Mouse (Mus musculus) ovary, postnatal 36 days (tissue): Measurements from ENCODE around the gene Metrnl.
A peak's percentile ranks its signal among the peaks of the same experiment; 100 is the strongest.
"Not testable (repeated sequence)": the region's sequence is repeated elsewhere in the genome, so short reads cannot be mapped to it uniquely, and the experiment has no call there.

ENCODE experiments used
- DNase-seq: peaks from one replicate; pipeline ENCODE4 v3.0.0; 2022; ENCODE audit warnings: low spot score, mixed read lengths

Metrnl gene

GRCm38 (mm10) chr11:121701244-121701643, at the start of gene Metrnl:
Gene Metrnl, plus strand, starts transcription at chr11:121701544.
- no peak for DNase-seq

- DNase-seq, result no peak
These were observed 49.8 kb upstream of the Metrnl start for GRCm38 (mm10) chr11:121651556-121651955.

- DNase-seq, result no peak
These were observed 49.4 kb upstream of the Metrnl start for GRCm38 (mm10) chr11:121651983-121652382.

- peak; percentile 53 for DNase-seq
These were observed 48.6 kb upstream of the Metrnl start for GRCm38 (mm10) chr11:121652547-121653305.

- no peak for DNase-seq
These were observed 47.7 kb upstream of the Metrnl start for GRCm38 (mm10) chr11:121653631-121654030.

- DNase-seq, result no peak
These were observed 46.9 kb upstream of the Metrnl start for GRCm38 (mm10) chr11:121654406-121654945.

- no peak for DNase-seq
These were observed 46.1 kb upstream of the Metrnl start for GRCm38 (mm10) chr11:121655166-121655806.

- DNase-seq, result no peak
These were observed 45.4 kb upstream of the Metrnl start for GRCm38 (mm10) chr11:121655807-121656511.

GRCm38 (mm10) chr11:121658151-121658550, 43.2 kb upstream of the Metrnl start:
- no peak for DNase-seq

GRCm38 (mm10) chr11:121660604-121661003, 40.7 kb upstream of the Metrnl start:
- DNase-seq, result not testable (repeated sequence)

- DNase-seq, result no peak
These were observed 40.2 kb upstream of the Metrnl start for GRCm38 (mm10) chr11:121661116-121661515.

GRCm38 (mm10) chr11:121667541-121667940, 33.8 kb upstream of the Metrnl start:
- no peak for DNase-seq

- no peak for DNase-seq
These were observed 32.6 kb upstream of the Metrnl start for GRCm38 (mm10) chr11:121668776-121669175.

- DNase-seq, result no peak
These were observed 30.4 kb upstream of the Metrnl start for GRCm38 (mm10) chr11:121670926-121671325.

GRCm38 (mm10) chr11:121672312-121672989, 28.9 kb upstream of the Metrnl start:
- no peak for DNase-seq

GRCm38 (mm10) chr11:121672990-121673572, 28.3 kb upstream of the Metrnl start, which contains the start of gene B3gntl1:
Gene B3gntl1, minus strand, starts transcription at chr11:121673153.
- DNase-seq, result peak; percentile 99

- DNase-seq, result no peak
These were observed 27.7 kb upstream of the Metrnl start for GRCm38 (mm10) chr11:121673629-121674028.

GRCm38 (mm10) chr11:121676836-121677235, 24.5 kb upstream of the Metrnl start:
- DNase-seq, result no peak

- no peak for DNase-seq
These were observed 21.8 kb upstream of the Metrnl start for GRCm38 (mm10) chr11:121679581-121679980.

- no peak for DNase-seq
These were observed 20.6 kb upstream of the Metrnl start for GRCm38 (mm10) chr11:121680750-121681149.

- DNase-seq, result no peak
These were observed 18.1 kb upstream of the Metrnl start for GRCm38 (mm10) chr11:121683243-121683642.
